Mouse (Mus musculus) E14TG2a.4 (cell line): ENCODE results near the gene Osm.

Experiments used
- H3K27me3 ChIP-seq: 2 replicates; pipeline ENCODE4 v1.6.1; 2014; ENCODE audit warnings: low read length, control low read depth; ENCODE audit not compliant: insufficient read depth
- H3K36me3 ChIP-seq: 2 replicates; pipeline ENCODE4 v1.6.1; 2014; ENCODE audit warnings: low read length, control low read depth; ENCODE audit not compliant: insufficient read depth
- H3K4me1 ChIP-seq: replicated peaks from 2 replicates; pipeline ENCODE4 v1.6.1; 2014; ENCODE audit warnings: low read depth, low read length, control low read depth
- H3K4me3 ChIP-seq: replicated peaks from 2 replicates; pipeline ENCODE4 v1.5.1; 2014; ENCODE audit warnings: mild to moderate bottlenecking, low read length
- H3K9me3 ChIP-seq: 2 replicates; pipeline ENCODE4 v1.6.1; 2014; ENCODE audit warnings: low read length, control low read depth
- CTCF ChIP-seq: conservative IDR thresholded peaks from 2 replicates; pipeline ENCODE4 v1.5.1; 2014; ENCODE audit warnings: low read length
- NANOG ChIP-seq: IDR thresholded peaks from 2 replicates; pipeline ENCODE4 v1.6.1; 2014; ENCODE audit warnings: borderline replicate concordance, low read length, mixed read lengths
- POU5F1 ChIP-seq: IDR thresholded peaks from 2 replicates; pipeline ENCODE4 v1.6.1; 2014; ENCODE audit warnings: low read length, borderline replicate concordance

Osm gene

GRCm38 (mm10) chr11:4209556-4209955 is 26.7 kb upstream of the Osm start:
- no peaks in the 10 kb centered on the region for H3K27me3 ChIP-seq
- H3K9me3 ChIP-seq = no peaks in the 10 kb centered on the region
- H3K4me3 ChIP-seq = no peak overlapping the region
- TF ChIP-seq POU5F1 (no peak), NANOG (no peak), CTCF (peak; percentile 45)
- H3K4me1 ChIP-seq = peaks cover 30% of the 10 kb centered on the region
- H3K36me3 ChIP-seq = peaks cover 100% of the 10 kb centered on the region

- TF ChIP-seq POU5F1 (no peak), CTCF (no peak), NANOG (no peak)
- Histone ChIP-seq H3K9me3 (no peaks in the 10 kb centered on the region), H3K27me3 (no peaks in the 10 kb centered on the region), H3K36me3 (peaks cover 100% of the 10 kb centered on the region), H3K4me3 (no peak overlapping the region), H3K4me1 (peaks cover 42% of the 10 kb centered on the region)
These were observed 25.4 kb upstream of the Osm start for GRCm38 (mm10) chr11:4210786-4211185.

- Histone ChIP-seq H3K9me3 (no peaks in the 10 kb centered on the region), H3K4me3 (peak overlapping the region; percentile 50), H3K27me3 (no peaks in the 10 kb centered on the region), H3K4me1 (peaks cover 62% of the 10 kb centered on the region), H3K36me3 (peaks cover 89% of the 10 kb centered on the region)
- no peak for TF ChIP-seq CTCF
- no peak for TF ChIP-seq POU5F1
- no peak for TF ChIP-seq NANOG
These were observed 23.1 kb upstream of the Osm start for GRCm38 (mm10) chr11:4213107-4213506.

GRCm38 (mm10) chr11:4214572-4214971 is 21.6 kb upstream of the Osm start:
- peaks cover 74% of the 10 kb centered on the region for H3K36me3 ChIP-seq
- peak overlapping the region; percentile 21; the same call in 1 of the 2 replicates for H3K4me3 ChIP-seq
- H3K27me3 ChIP-seq = no peaks in the 10 kb centered on the region
- H3K9me3 ChIP-seq = no peaks in the 10 kb centered on the region
- TF ChIP-seq POU5F1 = no peak
- TF ChIP-seq CTCF = no peak
- TF ChIP-seq NANOG = no peak
- peaks cover 71% of the 10 kb centered on the region for H3K4me1 ChIP-seq

GRCm38 (mm10) chr11:4215061-4215460 is 21.2 kb upstream of the Osm start:
- TF ChIP-seq CTCF (no peak), NANOG (no peak), POU5F1 (no peak)
- Histone ChIP-seq H3K4me1 (peaks cover 76% of the 10 kb centered on the region), H3K36me3 (peaks cover 73% of the 10 kb centered on the region), H3K4me3 (peak overlapping the region; percentile 21; the same call in 1 of the 2 replicates), H3K27me3 (no peaks in the 10 kb centered on the region), H3K9me3 (no peaks in the 10 kb centered on the region)

- Histone ChIP-seq H3K27me3 (no peaks in the 10 kb centered on the region), H3K4me1 (peaks cover 89% of the 10 kb centered on the region), H3K9me3 (no peaks in the 10 kb centered on the region), H3K4me3 (peak overlapping the region; percentile 90), H3K36me3 (peaks cover 71% of the 10 kb centered on the region)
- no peak for TF ChIP-seq NANOG
- TF ChIP-seq CTCF = no peak
- TF ChIP-seq POU5F1 = no peak
These were observed 19.8 kb upstream of the Osm start for GRCm38 (mm10) chr11:4216248-4217000.

GRCm38 (mm10) chr11:4217914-4218629 is 18.1 kb upstream of the Osm start, which contains the start of gene Castor1:
Gene Castor1, plus strand, starts transcription at chr11:4218225.
- no peaks in the 10 kb centered on the region for H3K9me3 ChIP-seq
- no peak for TF ChIP-seq NANOG
- TF ChIP-seq POU5F1 = no peak
- no peak for TF ChIP-seq CTCF
- H3K4me1 ChIP-seq = peaks cover 87% of the 10 kb centered on the region
- peak within 1 kb of the TSS; percentile 90 for H3K4me3 ChIP-seq
- H3K27me3 ChIP-seq = no peaks in the 10 kb centered on the region
- H3K36me3 ChIP-seq = peaks cover 66% of the 10 kb centered on the region

- H3K27me3 ChIP-seq = no peaks in the 10 kb centered on the region
- no peaks in the 10 kb centered on the region for H3K9me3 ChIP-seq
- H3K4me1 ChIP-seq = peaks cover 87% of the 10 kb centered on the region
- TF ChIP-seq NANOG (no peak), CTCF (no peak), POU5F1 (no peak)
- H3K4me3 ChIP-seq = peak overlapping the region; percentile 90
- peaks cover 61% of the 10 kb centered on the region for H3K36me3 ChIP-seq
These were observed 17.6 kb upstream of the Osm start for GRCm38 (mm10) chr11:4218637-4219036.
